Mouse (Mus musculus): ENCODE data around the gene Hrh1.

DNA sequence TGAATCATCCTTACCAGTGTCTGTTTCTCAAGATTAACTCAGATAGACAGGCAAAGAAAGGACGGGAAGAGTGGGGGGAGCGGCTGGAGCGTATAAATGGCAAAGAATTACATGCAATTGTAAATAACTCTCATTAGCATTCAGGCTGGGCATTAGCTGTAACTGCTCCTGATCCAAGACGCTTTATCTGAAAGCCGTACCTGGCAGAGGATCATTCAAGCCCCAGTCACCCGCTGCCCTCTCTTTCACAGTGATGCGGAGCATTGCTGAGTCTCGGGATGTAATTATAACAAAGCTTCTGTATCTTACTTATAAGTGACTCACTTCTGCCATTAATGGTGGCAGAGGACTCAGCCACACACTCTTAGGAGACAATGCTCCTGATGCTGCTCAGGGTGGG lies 3.1 kb downstream of the Hrh1 start:
- TF ChIP-seq CTCF (IDR thresholded peaks at IDR 0.05; ENCODE audit: low read depth, low read length) (no peak), POLR2A (IDR thresholded peaks at IDR 0.05; ENCODE audit: borderline replicate concordance, low read depth, low read length) (no peak)
